Mouse (Mus musculus): ENCODE results near the gene Rsf1. TPM values are rescaled to one million over a fixed set of nuclear protein-coding genes. Genes with fewer than 3 reads are reported as not detected.
A peak's percentile ranks its signal among the peaks of the same experiment; 100 is the strongest.

Gene Rsf1
- polyA plus RNA-seq, 1 experiment from 2014 or later = 5.5 TPM

GRCm38 (mm10) chr7:97588506-97588905, 8.8 kb downstream of the Rsf1 start:
- TF ChIP-seq CTCF (IDR thresholded peaks at IDR 0.05; ENCODE audit: low read depth) (no peak), EP300 (IDR thresholded peaks at IDR 0.05; ENCODE audit: low read depth) (no peak)
- H3K36me3 ChIP-seq (replicated peaks; ENCODE audit: insufficient read depth, low read length) = no peaks in the 10 kb centered on the region
- H3K4me3 ChIP-seq (ENCODE audit: low read depth, low read length) = no peak overlapping the region
- H3K4me1 ChIP-seq (ENCODE audit: insufficient read depth) = peaks cover 26% of the 10 kb centered on the region
- WGBS (ENCODE audit: insufficient replicate concordance) = 78% methylated on average over 5 of the region's 5 CpGs
- H3K27ac ChIP-seq (ENCODE audit: low read depth) = no peak overlapping the region
- H3K9me3 ChIP-seq (ENCODE audit: low read length) = no peaks in the 10 kb centered on the region
- no peak overlapping the region for H3K4me2 ChIP-seq (ENCODE audit: low read depth, low read length)
- H3K9ac ChIP-seq (replicated peaks) = no peak overlapping the region
- ATAC-seq (no peak), DNase-seq (no peak)
- no peaks in the 10 kb centered on the region for H3K27me3 ChIP-seq (ENCODE audit: insufficient read depth, low read length)

- no peaks in the 10 kb centered on the region for H3K9me3 ChIP-seq (ENCODE audit: low read length)
- 35% methylated on average over 3 of the region's 3 CpGs for WGBS (ENCODE audit: insufficient replicate concordance)
These were observed 10.8 kb downstream of the Rsf1 start for GRCm38 (mm10) chr7:97590488-97590887.

GRCm38 (mm10) chr7:97591336-97591735, 11.6 kb downstream of the Rsf1 start:
- H3K27me3 ChIP-seq (ENCODE audit: insufficient read depth, low read length) = no peaks in the 10 kb centered on the region
- TF ChIP-seq CTCF (IDR thresholded peaks at IDR 0.05; ENCODE audit: low read depth) (no peak), EP300 (IDR thresholded peaks at IDR 0.05; ENCODE audit: low read depth) (no peak)
- no peak overlapping the region for H3K4me2 ChIP-seq (ENCODE audit: low read depth, low read length)
- H3K27ac ChIP-seq (ENCODE audit: low read depth) = no peak overlapping the region
- H3K9me3 ChIP-seq (ENCODE audit: low read length) = no peaks in the 10 kb centered on the region
- no peak for ATAC-seq
- no peak overlapping the region for H3K9ac ChIP-seq (replicated peaks)
- H3K4me1 ChIP-seq (ENCODE audit: insufficient read depth) = peaks cover 23% of the 10 kb centered on the region
- WGBS (ENCODE audit: insufficient replicate concordance) = 74% methylated on average over 6 of the region's 6 CpGs
- DNase-seq = no peak
- H3K4me3 ChIP-seq (ENCODE audit: low read depth, low read length) = no peak overlapping the region
- H3K36me3 ChIP-seq (replicated peaks; ENCODE audit: insufficient read depth, low read length) = no peaks in the 10 kb centered on the region

More at GRCm38 (mm10) chr7:97590488-97590887, 10.8 kb downstream of the Rsf1 start:
- Histone ChIP-seq H3K36me3 (replicated peaks; ENCODE audit: insufficient read depth, low read length) (no peaks in the 10 kb centered on the region), H3K9ac (replicated peaks) (no peak overlapping the region; the same call in 1 of the 2 replicates), H3K4me1 (ENCODE audit: insufficient read depth) (peaks cover 23% of the 10 kb centered on the region), H3K4me2 (ENCODE audit: low read depth, low read length) (no peak overlapping the region), H3K4me3 (ENCODE audit: low read depth, low read length) (no peak overlapping the region), H3K27me3 (ENCODE audit: insufficient read depth, low read length) (no peaks in the 10 kb centered on the region), H3K27ac (ENCODE audit: low read depth) (no peak overlapping the region)
- no peak for DNase-seq
- ATAC-seq = peak; percentile 31; the same call in 1 of the 2 replicates
- no peak for TF ChIP-seq EP300 (IDR thresholded peaks at IDR 0.05; ENCODE audit: low read depth)
- TF ChIP-seq CTCF (IDR thresholded peaks at IDR 0.05; ENCODE audit: low read depth) = no peak

- H3K27ac ChIP-seq (ENCODE audit: low read depth) = no peak overlapping the region
- WGBS (ENCODE audit: insufficient replicate concordance) = 88% methylated on average over 4 of the region's 4 CpGs
- H3K4me3 ChIP-seq (ENCODE audit: low read depth, low read length) = no peak overlapping the region
- no peak overlapping the region for H3K4me2 ChIP-seq (ENCODE audit: low read depth, low read length)
- H3K27me3 ChIP-seq (ENCODE audit: insufficient read depth, low read length) = no peaks in the 10 kb centered on the region
- no peaks in the 10 kb centered on the region for H3K9me3 ChIP-seq (ENCODE audit: low read length)
- no peak for ATAC-seq
- H3K4me1 ChIP-seq (ENCODE audit: insufficient read depth) = peaks cover 23% of the 10 kb centered on the region
- H3K9ac ChIP-seq (replicated peaks) = no peak overlapping the region
- DNase-seq = no peak
- no peaks in the 10 kb centered on the region for H3K36me3 ChIP-seq (replicated peaks; ENCODE audit: insufficient read depth, low read length)
- TF ChIP-seq CTCF (IDR thresholded peaks at IDR 0.05; ENCODE audit: low read depth) (no peak), EP300 (IDR thresholded peaks at IDR 0.05; ENCODE audit: low read depth) (no peak)
These were observed 12.7 kb downstream of the Rsf1 start for GRCm38 (mm10) chr7:97592396-97592795.

GRCm38 (mm10) chr7:97593535-97593934, 13.8 kb downstream of the Rsf1 start:
- no peak overlapping the region for H3K27ac ChIP-seq (ENCODE audit: low read depth)
- DNase-seq (no peak), ATAC-seq (no peak)
- 68% methylated on average over 2 of the region's 2 CpGs for WGBS (ENCODE audit: insufficient replicate concordance)
- H3K27me3 ChIP-seq (ENCODE audit: insufficient read depth, low read length) = no peaks in the 10 kb centered on the region
- no peak for TF ChIP-seq CTCF (IDR thresholded peaks at IDR 0.05; ENCODE audit: low read depth)
- no peak for TF ChIP-seq EP300 (IDR thresholded peaks at IDR 0.05; ENCODE audit: low read depth)
- no peak overlapping the region for H3K4me2 ChIP-seq (ENCODE audit: low read depth, low read length)
- no peak overlapping the region for H3K4me3 ChIP-seq (ENCODE audit: low read depth, low read length)
- no peaks in the 10 kb centered on the region for H3K9me3 ChIP-seq (ENCODE audit: low read length)
- no peak overlapping the region for H3K9ac ChIP-seq (replicated peaks)
- peaks cover 24% of the 10 kb centered on the region for H3K4me1 ChIP-seq (ENCODE audit: insufficient read depth)
- H3K36me3 ChIP-seq (replicated peaks; ENCODE audit: insufficient read depth, low read length) = no peaks in the 10 kb centered on the region

GRCm38 (mm10) chr7:97598548-97598947, 18.9 kb downstream of the Rsf1 start:
- H3K4me1 ChIP-seq (ENCODE audit: insufficient read depth) = 0 out of 2 replicates have a peak, but pooled peaks cover 3% of the 10 kb centered on the region
- H3K4me3 ChIP-seq (ENCODE audit: low read depth, low read length) = no peak overlapping the region
- H3K9ac ChIP-seq (replicated peaks) = no peak overlapping the region
- no peaks in the 10 kb centered on the region for H3K9me3 ChIP-seq (ENCODE audit: low read length)
- DNase-seq (no peak), ATAC-seq (no peak)
- no peaks in the 10 kb centered on the region for H3K36me3 ChIP-seq (replicated peaks; ENCODE audit: insufficient read depth, low read length)
- no peak overlapping the region for H3K4me2 ChIP-seq (ENCODE audit: low read depth, low read length)
- H3K27ac ChIP-seq (ENCODE audit: low read depth) = no peak overlapping the region
- no peak for TF ChIP-seq EP300 (IDR thresholded peaks at IDR 0.05; ENCODE audit: low read depth)
- no peak for TF ChIP-seq CTCF (IDR thresholded peaks at IDR 0.05; ENCODE audit: low read depth)
- no peaks in the 10 kb centered on the region for H3K27me3 ChIP-seq (ENCODE audit: insufficient read depth, low read length)
- 63% methylated on average over 2 of the region's 2 CpGs for WGBS (ENCODE audit: insufficient replicate concordance)

GRCm38 (mm10) chr7:97621346-97621745, 41.7 kb downstream of the Rsf1 start:
- ATAC-seq (no peak), DNase-seq (no peak)
- Histone ChIP-seq H3K27ac (ENCODE audit: low read depth) (no peak overlapping the region), H3K4me3 (ENCODE audit: low read depth, low read length) (no peak overlapping the region), H3K9ac (replicated peaks) (no peak overlapping the region), H3K9me3 (ENCODE audit: low read length) (no peaks in the 10 kb centered on the region), H3K4me1 (ENCODE audit: insufficient read depth) (no peaks in the 10 kb centered on the region), H3K27me3 (ENCODE audit: insufficient read depth, low read length) (no peaks in the 10 kb centered on the region), H3K4me2 (ENCODE audit: low read depth, low read length) (no peak overlapping the region), H3K36me3 (replicated peaks; ENCODE audit: insufficient read depth, low read length) (peaks cover 13% of the 10 kb centered on the region; the same call in 1 of the 2 replicates)
- WGBS (ENCODE audit: insufficient replicate concordance) = 82% methylated on average over 5 of the region's 5 CpGs
- TF ChIP-seq EP300 (IDR thresholded peaks at IDR 0.05; ENCODE audit: low read depth) (no peak), CTCF (IDR thresholded peaks at IDR 0.05; ENCODE audit: low read depth) (no peak)
